Mouse (Mus musculus): ENCODE data around the gene Sf3b3.

DNA sequence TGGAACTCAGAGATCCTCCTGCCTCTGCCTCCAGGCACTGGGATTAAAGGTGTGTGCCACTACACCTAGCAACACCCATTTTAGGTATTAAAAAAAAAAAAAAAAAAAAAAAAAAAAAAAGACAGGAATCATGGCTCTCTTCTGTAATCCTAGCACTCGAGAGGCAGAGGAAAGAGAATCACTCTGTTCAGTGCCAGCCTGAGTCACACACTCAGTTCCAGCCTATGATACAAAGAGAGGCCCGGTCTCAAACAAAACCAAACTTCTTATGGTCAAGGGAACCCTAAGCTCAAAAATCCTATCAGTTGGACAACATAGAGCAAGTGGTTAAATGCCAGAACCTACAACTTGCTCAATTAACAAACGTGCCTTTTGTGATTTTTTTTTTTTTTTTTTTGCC, 1.6 kb downstream of the Sf3b3 start:
- TF ChIP-seq CTCF (IDR thresholded peaks at IDR 0.05; ENCODE audit: low read depth, low read length) = no peak
- TF ChIP-seq POLR2A (IDR thresholded peaks at IDR 0.05; ENCODE audit: extremely low read depth, insufficient read depth, low read length) = no peak

Data from liver, adult 2 months (tissue).